Mouse (Mus musculus): ENCODE data around the gene Atp6v0c.

DNA sequence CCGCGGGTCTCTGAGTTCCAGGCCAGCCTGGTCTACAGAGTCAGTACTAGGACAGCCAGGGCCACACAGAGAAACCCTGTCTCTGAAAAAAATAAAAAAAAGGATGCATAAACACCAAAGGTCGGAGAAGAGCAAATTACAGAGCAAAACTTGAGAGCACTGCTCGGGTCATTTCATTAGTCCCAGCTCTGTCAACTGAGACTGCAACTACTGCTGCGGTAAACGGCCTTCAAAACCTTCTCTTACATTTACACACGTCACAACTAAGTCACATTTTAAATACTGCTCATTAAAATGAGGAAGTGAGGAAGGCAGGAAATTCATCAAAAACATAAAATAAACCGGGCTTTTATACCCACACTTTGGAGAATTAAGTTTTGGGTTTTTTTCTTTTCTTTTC lies 23.3 kb upstream of the Atp6v0c start:
- TF ChIP-seq CTCF (IDR thresholded peaks at IDR 0.05; ENCODE audit: extremely low read depth, insufficient read length, insufficient replicate concordance, low read depth, low read length) = no peak
- TF ChIP-seq POLR2A (IDR thresholded peaks at IDR 0.05; ENCODE audit: low read depth, low read length) = no peak
